Mouse (Mus musculus) midbrain, embryonic 14.5 days (tissue): ENCODE data around the gene Frmd5. TPM values are rescaled to one million over a fixed set of nuclear protein-coding genes. Genes with fewer than 3 reads are reported as not detected.

Source experiments
- ATAC-seq: fragments of 200-750 bp; cut with Nextera tagmentation; 2 replicates; pipeline ENCODE4 v1.8.0; 2017; ENCODE audit warnings: moderate number of reproducible peaks, moderate library complexity; ENCODE audit not compliant: low FRiP score, low TSS enrichment
- DNase-seq: peaks from one replicate; pipeline ENCODE4 v3.0.0-alpha.2; 2015
- H3K27ac ChIP-seq: fragments of 300-500 bp; sonication (generic); replicated peaks from 2 replicates; pipeline ENCODE4 v1.5.1; 2014; ENCODE audit warnings: mild to moderate bottlenecking, low read depth, low read length, moderate library complexity
- H3K27me3 ChIP-seq: fragments of 300-500 bp; sonication (generic); 2 replicates; pipeline ENCODE4 v1.6.1; 2014; ENCODE audit warnings: low read length, control low read depth, mixed read lengths; ENCODE audit not compliant: control insufficient read depth, insufficient read depth
- H3K36me3 ChIP-seq: fragments of 300-500 bp; sonication (generic); 2 replicates; pipeline ENCODE4 v1.6.1; 2014; ENCODE audit warnings: low read length, control low read depth; ENCODE audit not compliant: control insufficient read depth, insufficient read depth
- H3K4me1 ChIP-seq: fragments of 300-500 bp; sonication (generic); 2 replicates; pipeline ENCODE4 v1.6.1; 2014; ENCODE audit warnings: mild to moderate bottlenecking, antibody characterized with exemption, low read length, control low read depth; ENCODE audit not compliant: control insufficient read depth, insufficient read depth
- H3K4me2 ChIP-seq: fragments of 300-500 bp; sonication (generic); 2 replicates; pipeline ENCODE4 v1.6.1; 2014; ENCODE audit warnings: mild to moderate bottlenecking, low read length, moderate library complexity
- H3K4me3 ChIP-seq: fragments of 300-500 bp; sonication (generic); replicated peaks from 2 replicates; pipeline ENCODE4 v1.5.1; 2014; ENCODE audit warnings: low read depth, low read length
- H3K9ac ChIP-seq: fragments of 300-500 bp; sonication (generic); replicated peaks from 2 replicates; pipeline ENCODE4 v1.6.1; 2014; ENCODE audit warnings: mild to moderate bottlenecking, low read length, moderate library complexity
- H3K9me3 ChIP-seq: fragments of 300-500 bp; sonication (generic); 2 replicates; pipeline ENCODE4 v1.6.1; 2016; ENCODE audit warnings: low read length, control low read depth, mixed read lengths; ENCODE audit not compliant: control insufficient read depth
- WGBS: fragments of 180-500 bp; shearing (Covaris S2); extraction: QIAGEN DNeasy Blood & Tissue Kit; methylation state at CpG from one replicate; pipeline ENCODE4 v1.1.7; 2014; 5-methylcytosine and 5-hydroxymethylcytosine counted together
- polyA plus RNA-seq: library from polyadenylated mRNA; unstranded; fragments of >200 nt; fragmentation: Nextera tagmentation; extraction: Ambion mirVana; gene quantifications from 2 replicates; pipeline ENCODE4 v1.2.1, GENCODE M21; 2014

Frmd5 gene
- polyA plus RNA-seq, 1 experiment from 2014 or later = 32.0 TPM

GRCm38 (mm10) chr2:121695436-121695835, 111.5 kb downstream of the Frmd5 start:
- Histone ChIP-seq H3K27me3 (no peaks in the 10 kb centered on the region), H3K4me2 (no peak overlapping the region), H3K4me1 (peaks cover 7% of the 10 kb centered on the region; the same call in 1 of the 2 replicates), H3K4me3 (no peak overlapping the region), H3K9me3 (no peaks in the 10 kb centered on the region), H3K27ac (no peak overlapping the region), H3K36me3 (no peaks in the 10 kb centered on the region), H3K9ac (no peak overlapping the region)
- ATAC-seq (no peak), DNase-seq (no peak)
- WGBS = 85% methylated on average over 10 of the region's 10 CpGs

GRCm38 (mm10) chr2:121688107-121688506, 118.8 kb downstream of the Frmd5 start:
- 88% methylated on average over 2 of the region's 2 CpGs for WGBS
- no peak for ATAC-seq

GRCm38 (mm10) chr2:121683606-121684005, 123.3 kb downstream of the Frmd5 start:
- DNase-seq (no peak), ATAC-seq (no peak)
- no peaks in the 10 kb centered on the region for H3K27me3 ChIP-seq
- H3K36me3 ChIP-seq = no peaks in the 10 kb centered on the region
- no peak overlapping the region for H3K4me2 ChIP-seq
- 92% methylated on average over 8 of the region's 8 CpGs for WGBS
- no peak overlapping the region for H3K27ac ChIP-seq
- no peak overlapping the region for H3K9ac ChIP-seq
- H3K4me3 ChIP-seq = no peak overlapping the region
- H3K4me1 ChIP-seq = no peaks in the 10 kb centered on the region
- no peaks in the 10 kb centered on the region for H3K9me3 ChIP-seq

More at GRCm38 (mm10) chr2:121688107-121688506, 118.8 kb downstream of the Frmd5 start:
- Histone ChIP-seq H3K4me2 (no peak overlapping the region), H3K27me3 (no peaks in the 10 kb centered on the region), H3K36me3 (no peaks in the 10 kb centered on the region), H3K4me1 (peaks cover 7% of the 10 kb centered on the region; the same call in 1 of the 2 replicates), H3K9me3 (no peaks in the 10 kb centered on the region), H3K9ac (no peak overlapping the region), H3K4me3 (no peak overlapping the region), H3K27ac (no peak overlapping the region)
- no peak for DNase-seq

- ATAC-seq (no peak), DNase-seq (no peak)
- Histone ChIP-seq H3K4me1 (peaks cover 5% of the 10 kb centered on the region; the same call in 1 of the 2 replicates), H3K9ac (no peak overlapping the region), H3K9me3 (no peaks in the 10 kb centered on the region), H3K4me2 (no peak overlapping the region), H3K36me3 (no peaks in the 10 kb centered on the region), H3K27ac (no peak overlapping the region), H3K27me3 (no peaks in the 10 kb centered on the region), H3K4me3 (no peak overlapping the region)
- WGBS = 95% methylated on average over 3 of the region's 3 CpGs
These were observed 124.5 kb downstream of the Frmd5 start for GRCm38 (mm10) chr2:121682361-121682760.

- ATAC-seq (no peak), DNase-seq (peak; percentile 42)
- H3K27ac ChIP-seq = no peak overlapping the region
- H3K9ac ChIP-seq = no peak overlapping the region
- H3K9me3 ChIP-seq = no peaks in the 10 kb centered on the region
- H3K4me2 ChIP-seq = no peak overlapping the region
- no peaks in the 10 kb centered on the region for H3K27me3 ChIP-seq
- H3K36me3 ChIP-seq = no peaks in the 10 kb centered on the region
- no peak overlapping the region for H3K4me3 ChIP-seq
- WGBS = 87% methylated on average over 7 of the region's 7 CpGs
- H3K4me1 ChIP-seq = peaks cover 6% of the 10 kb centered on the region; the same call in 1 of the 2 replicates
These were observed 127.2 kb downstream of the Frmd5 start for GRCm38 (mm10) chr2:121679711-121680110.

GRCm38 (mm10) chr2:121677649-121677986, 129.3 kb downstream of the Frmd5 start:
- no peaks in the 10 kb centered on the region for H3K27me3 ChIP-seq
- peak overlapping the region; percentile 9; the same call in 1 of the 2 replicates for H3K27ac ChIP-seq
- H3K9me3 ChIP-seq = no peaks in the 10 kb centered on the region
- ATAC-seq = no peak
- H3K4me3 ChIP-seq = no peak overlapping the region
- H3K4me1 ChIP-seq = peaks cover 6% of the 10 kb centered on the region; the same call in 1 of the 2 replicates
- H3K36me3 ChIP-seq = no peaks in the 10 kb centered on the region
- no peak for DNase-seq
- 0 out of 2 replicates have a peak overlapping the region, but pooled peaks have one; percentile 17 for H3K9ac ChIP-seq
- peak overlapping the region; percentile 9; the same call in 1 of the 2 replicates for H3K4me2 ChIP-seq
- 62% methylated on average over 6 of the region's 6 CpGs for WGBS

- ATAC-seq = no peak
- Histone ChIP-seq H3K27ac (peak overlapping the region; percentile 9; the same call in 1 of the 2 replicates), H3K27me3 (no peaks in the 10 kb centered on the region)
These were observed 129.8 kb downstream of the Frmd5 start for GRCm38 (mm10) chr2:121676951-121677648.

GRCm38 (mm10) chr2:121675895-121676294, 131.0 kb downstream of the Frmd5 start:
- Histone ChIP-seq H3K9me3 (no peaks in the 10 kb centered on the region), H3K36me3 (no peaks in the 10 kb centered on the region), H3K4me1 (peaks cover 6% of the 10 kb centered on the region; the same call in 1 of the 2 replicates), H3K27me3 (no peaks in the 10 kb centered on the region), H3K4me3 (no peak overlapping the region), H3K27ac (no peak overlapping the region), H3K4me2 (no peak overlapping the region), H3K9ac (no peak overlapping the region)
- no peak for ATAC-seq
- 90% methylated on average over 5 of the region's 5 CpGs for WGBS
- DNase-seq = no peak

More at GRCm38 (mm10) chr2:121676951-121677648, 129.8 kb downstream of the Frmd5 start:
- Histone ChIP-seq H3K4me2 (peak overlapping the region; percentile 9; the same call in 1 of the 2 replicates), H3K4me1 (peaks cover 6% of the 10 kb centered on the region; the same call in 1 of the 2 replicates), H3K9ac (0 out of 2 replicates have a peak overlapping the region, but pooled peaks have one; percentile 17), H3K36me3 (no peaks in the 10 kb centered on the region), H3K9me3 (no peaks in the 10 kb centered on the region), H3K4me3 (no peak overlapping the region)
- WGBS = 62% methylated on average over 6 of the region's 6 CpGs
- no peak for DNase-seq

GRCm38 (mm10) chr2:121675136-121675535, 131.8 kb downstream of the Frmd5 start:
- no peak overlapping the region for H3K4me2 ChIP-seq
- no peaks in the 10 kb centered on the region for H3K27me3 ChIP-seq
- peaks cover 6% of the 10 kb centered on the region; the same call in 1 of the 2 replicates for H3K4me1 ChIP-seq
- no peak overlapping the region for H3K27ac ChIP-seq
- no peak overlapping the region for H3K9ac ChIP-seq
- DNase-seq (no peak), ATAC-seq (no peak)
- no peak overlapping the region for H3K4me3 ChIP-seq
- no peaks in the 10 kb centered on the region for H3K9me3 ChIP-seq
- WGBS = 93% methylated on average over 3 of the region's 3 CpGs
- H3K36me3 ChIP-seq = no peaks in the 10 kb centered on the region
